Mouse (Mus musculus) brain, embryonic 18.5 days (tissue): ENCODE data around the gene Ablim2.

Experiments used
- DNase-seq: peaks from one replicate; pipeline ENCODE4 v3.0.0-alpha.2; 2012; ENCODE audit warnings: low read depth, low spot score

Ablim2 gene

GRCm38 (mm10) chr5:35739536-35740278 lies 18.0 kb upstream of the Ablim2 start, which contains the start of gene Sh3tc1:
Sh3tc1 (minus strand) TSS chr5:35739987.
- DNase-seq = no peak

- no peak for DNase-seq
Observed at GRCm38 (mm10) chr5:35740716-35741115, 17.0 kb upstream of the Ablim2 start.

- DNase-seq = no peak
Observed at GRCm38 (mm10) chr5:35741225-35741820, 16.4 kb upstream of the Ablim2 start.

GRCm38 (mm10) chr5:35743238-35743951 lies 14.3 kb upstream of the Ablim2 start:
- DNase-seq = no peak

GRCm38 (mm10) chr5:35743990-35744722 lies 13.5 kb upstream of the Ablim2 start:
- DNase-seq = no peak

- DNase-seq = no peak
Observed at GRCm38 (mm10) chr5:35745406-35745805, 12.3 kb upstream of the Ablim2 start.

- DNase-seq = no peak
Observed at GRCm38 (mm10) chr5:35746910-35747309, 10.8 kb upstream of the Ablim2 start.

- no peak for DNase-seq
Observed at GRCm38 (mm10) chr5:35749416-35749815, 8.3 kb upstream of the Ablim2 start.

GRCm38 (mm10) chr5:35750026-35750425 lies 7.7 kb upstream of the Ablim2 start:
- no peak for DNase-seq

GRCm38 (mm10) chr5:35751016-35751415 lies 6.7 kb upstream of the Ablim2 start:
- DNase-seq = no peak

GRCm38 (mm10) chr5:35755131-35755733 lies 2.4 kb upstream of the Ablim2 start:
- no peak for DNase-seq

- DNase-seq = no peak
Observed at GRCm38 (mm10) chr5:35756020-35756419, 1.7 kb upstream of the Ablim2 start.

- no peak for DNase-seq
Observed at GRCm38 (mm10) chr5:35756997-35757638, 562 bp upstream of the Ablim2 start.

- DNase-seq = no peak
Observed at GRCm38 (mm10) chr5:35758081-35759053, 687 bp downstream of the Ablim2 start.

GRCm38 (mm10) chr5:35761323-35761722 lies 3.6 kb downstream of the Ablim2 start:
- no peak for DNase-seq

GRCm38 (mm10) chr5:35762388-35762787 lies 4.7 kb downstream of the Ablim2 start:
- no peak for DNase-seq

- DNase-seq = no peak
Observed at GRCm38 (mm10) chr5:35762850-35763249, 5.2 kb downstream of the Ablim2 start.

GRCm38 (mm10) chr5:35765909-35766308 lies 8.2 kb downstream of the Ablim2 start:
- DNase-seq = no peak

GRCm38 (mm10) chr5:35768525-35768924 lies 10.8 kb downstream of the Ablim2 start:
- DNase-seq = no peak

GRCm38 (mm10) chr5:35768997-35769396 lies 11.3 kb downstream of the Ablim2 start:
- no peak for DNase-seq
